ENCODE assay signal across 9 mouse cellular contexts in the genomic region with DNA sequence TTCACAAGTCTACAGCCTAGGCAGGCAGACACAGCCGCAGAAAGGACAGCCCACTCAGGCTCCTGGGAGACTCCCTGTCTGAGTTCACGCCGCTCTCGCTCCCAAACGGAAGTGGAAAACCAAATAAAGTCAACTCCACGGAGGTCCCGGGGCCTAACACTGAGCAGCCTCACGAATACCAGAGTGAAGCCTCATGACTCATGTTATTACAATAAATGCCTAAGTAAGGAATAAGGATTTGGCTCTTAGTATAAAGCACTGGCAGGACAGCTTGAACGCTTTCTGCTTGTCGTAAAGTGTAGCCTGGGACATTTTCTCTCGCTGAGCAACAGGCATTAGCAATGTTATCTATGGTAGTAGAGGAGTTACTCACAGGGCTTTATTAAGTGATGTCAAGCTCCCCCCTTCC.
DNase-seq lines count a peak whose midpoint lies in the region; ATAC-seq lines count a peak whose summit lies in the region.
"Had no signal": no experiment of that assay in that cellular context is flagged by ENCODE, and none has a peak within 500 bp of the region (broad histone marks: within the 10 kb centered on the region; RNA-seq: fewer than 3 reads in every experiment).

No protein-coding gene starts in this region.

- no peak overlapping the region for H3K4me2 ChIP-seq in embryonic facial prominence, embryonic 11.5 days (ENCODE audit: low read depth, low read length)
- peak overlapping the region; percentile 24 for H3K4me2 ChIP-seq in intestine, embryonic 14.5 days (ENCODE audit: low read length)
- no peak overlapping the region for H3K4me2 ChIP-seq in liver, embryonic 13.5 days
- no peak overlapping the region for H3K4me2 ChIP-seq in midbrain, embryonic 16.5 days (ENCODE audit: low read length)
- H3K4me2 ChIP-seq in midbrain, embryonic 14.5 days (ENCODE audit: low read length), result no peak overlapping the region

- H3K9me3 ChIP-seq in embryonic facial prominence, embryonic 11.5 days (replicated peaks; ENCODE audit: control insufficient read depth, low read length), result no peaks in the 10 kb centered on the region
- H3K9me3 ChIP-seq in intestine, embryonic 14.5 days (ENCODE audit: control insufficient read depth, low read length), result no peaks in the 10 kb centered on the region
- H3K9me3 ChIP-seq in liver, embryonic 13.5 days (replicated peaks), result no peaks in the 10 kb centered on the region
- no peaks in the 10 kb centered on the region for H3K9me3 ChIP-seq in midbrain, embryonic 16.5 days (replicated peaks; ENCODE audit: control insufficient read depth, low read length, poor library complexity, severe bottlenecking)
- no peaks in the 10 kb centered on the region for H3K9me3 ChIP-seq in midbrain, embryonic 14.5 days (ENCODE audit: control insufficient read depth, low read length)

- 0 out of 2 replicates have a peak overlapping the region, but pooled peaks have one; percentile 36 for H3K27ac ChIP-seq in embryonic facial prominence, embryonic 11.5 days (replicated peaks; ENCODE audit: low read depth, low read length)
- H3K27ac ChIP-seq in intestine, embryonic 14.5 days (ENCODE audit: low read depth), result peak overlapping the region; percentile 73
- peak overlapping the region; percentile 23; the same call in 1 of the 2 replicates for H3K27ac ChIP-seq in liver, embryonic 13.5 days
- H3K27ac ChIP-seq in midbrain, embryonic 16.5 days (ENCODE audit: low read length), result no peak overlapping the region
- H3K27ac ChIP-seq in midbrain, embryonic 14.5 days (replicated peaks; ENCODE audit: low read depth, low read length), result no peak overlapping the region

- H3K36me3 ChIP-seq in embryonic facial prominence, embryonic 11.5 days (replicated peaks; ENCODE audit: control insufficient read depth, insufficient read depth, low read depth, low read length), result no peaks in the 10 kb centered on the region
- H3K36me3 ChIP-seq in intestine, embryonic 14.5 days (ENCODE audit: control insufficient read depth, insufficient read depth, low read length), result no peaks in the 10 kb centered on the region
- no peaks in the 10 kb centered on the region for H3K36me3 ChIP-seq in liver, embryonic 13.5 days
- H3K36me3 ChIP-seq in midbrain, embryonic 16.5 days (ENCODE audit: control insufficient read depth, insufficient read depth, low read length), result no peaks in the 10 kb centered on the region
- H3K36me3 ChIP-seq in midbrain, embryonic 14.5 days (ENCODE audit: control insufficient read depth, insufficient read depth, low read length), result no peaks in the 10 kb centered on the region

- no peaks in the 10 kb centered on the region for H3K27me3 ChIP-seq in embryonic facial prominence, embryonic 11.5 days (ENCODE audit: control insufficient read depth, insufficient read depth, low read length)
- no peaks in the 10 kb centered on the region for H3K27me3 ChIP-seq in intestine, embryonic 14.5 days (replicated peaks; ENCODE audit: control insufficient read depth, insufficient read depth, low read length)
- H3K27me3 ChIP-seq in liver, embryonic 13.5 days, result peaks cover 12% of the 10 kb centered on the region
- H3K27me3 ChIP-seq in midbrain, embryonic 16.5 days (ENCODE audit: control insufficient read depth, insufficient read depth, low read depth, low read length), result peaks cover 12% of the 10 kb centered on the region
- H3K27me3 ChIP-seq in midbrain, embryonic 14.5 days (ENCODE audit: control insufficient read depth, insufficient read depth, low read length), result peaks cover 14% of the 10 kb centered on the region; the same call in 1 of the 2 replicates

- H3K9ac ChIP-seq in embryonic facial prominence, embryonic 11.5 days (replicated peaks; ENCODE audit: low read length), result no peak overlapping the region
- no peak overlapping the region for H3K9ac ChIP-seq in intestine, embryonic 14.5 days (ENCODE audit: low read length)
- H3K9ac ChIP-seq in liver, embryonic 13.5 days, result no peak overlapping the region
- no peak overlapping the region for H3K9ac ChIP-seq in midbrain, embryonic 16.5 days (ENCODE audit: low read depth, low read length)
- H3K9ac ChIP-seq in midbrain, embryonic 14.5 days (replicated peaks; ENCODE audit: low read length), result no peak overlapping the region

- no peak overlapping the region for H3K4me3 ChIP-seq in embryonic facial prominence, embryonic 11.5 days (ENCODE audit: low read depth, low read length)
- H3K4me3 ChIP-seq in intestine, embryonic 14.5 days (ENCODE audit: low read depth, low read length), result no peak overlapping the region
- no peak overlapping the region for H3K4me3 ChIP-seq in liver, embryonic 13.5 days (replicated peaks)
- H3K4me3 ChIP-seq in midbrain, embryonic 16.5 days (ENCODE audit: low read depth, low read length), result no peak overlapping the region
- no peak overlapping the region for H3K4me3 ChIP-seq in midbrain, embryonic 14.5 days (replicated peaks; ENCODE audit: low read depth, low read length)

- ATAC-seq in embryonic facial prominence, embryonic 11.5 days (replicated peaks; ENCODE audit: insufficient number of reproducible peaks, low FRiP score, low TSS enrichment, low read depth), result no peak
- ATAC-seq in intestine, embryonic 14.5 days (replicated peaks; ENCODE audit: low FRiP score, low TSS enrichment, low read depth), result peak; percentile 87
- peak; percentile 7; the same call in 1 of the 2 replicates for ATAC-seq in liver, embryonic 13.5 days (ENCODE audit: low read depth)
- no peak for ATAC-seq in midbrain, embryonic 16.5 days
- ATAC-seq in midbrain, embryonic 14.5 days (ENCODE audit: low FRiP score, low TSS enrichment), result no peak
- no peak for ATAC-seq in erythroblast, adult 5-6 weeks (replicated peaks; ENCODE audit: low FRiP score, poor library complexity, severe bottlenecking)

- WGBS in embryonic facial prominence, embryonic 11.5 days, result 45% methylated on average over 11 of the region's 11 CpGs
- 12% methylated on average over 11 of the region's 11 CpGs for WGBS in intestine, embryonic 14.5 days
- WGBS in liver, embryonic 13.5 days (ENCODE audit: insufficient replicate concordance), result 56% methylated on average over 11 of the region's 11 CpGs
- 79% methylated on average over 11 of the region's 11 CpGs for WGBS in midbrain, embryonic 16.5 days
- 78% methylated on average over 11 of the region's 11 CpGs for WGBS in midbrain, embryonic 14.5 days

- DNase-seq in MN1 (ENCODE audit: low spot score), result peak; percentile 55
- DNase-seq in embryonic facial prominence, embryonic 11.5 days (ENCODE audit: low spot score), result peak; percentile 59
- peak; percentile 92 for DNase-seq in intestine, embryonic 14.5 days (ENCODE audit: low spot score)
- DNase-seq in liver, embryonic 13.5 days, result no peak
- no peak for DNase-seq in T-cell, adult 2 months (ENCODE audit: low spot score)
- DNase-seq in midbrain, embryonic 14.5 days, result no peak
- DNase-seq: retina, postnatal 1 day had no signal

- peaks cover 3% of the 10 kb centered on the region; the same call in 1 of the 2 replicates for H3K4me1 ChIP-seq in embryonic facial prominence, embryonic 11.5 days (ENCODE audit: control insufficient read depth, insufficient read depth, low read length)
- peaks cover 37% of the 10 kb centered on the region for H3K4me1 ChIP-seq in intestine, embryonic 14.5 days (replicated peaks; ENCODE audit: control insufficient read depth, insufficient read depth, low read length)
- H3K4me1 ChIP-seq in liver, embryonic 13.5 days (replicated peaks), result no peaks in the 10 kb centered on the region
- peaks cover 7% of the 10 kb centered on the region for H3K4me1 ChIP-seq in midbrain, embryonic 16.5 days (ENCODE audit: control insufficient read depth, insufficient read depth, low read length)
- H3K4me1 ChIP-seq in midbrain, embryonic 14.5 days (ENCODE audit: control insufficient read depth, insufficient read depth, low read length), result peaks cover 6% of the 10 kb centered on the region

Comparison
In these comparisons a context has a peak if more than half of its experiments do, and no peak if none do; other contexts are left out.
1. DNase-seq: peak in MN1 (single experiment), embryonic facial prominence, embryonic 11.5 days (single experiment) and intestine, embryonic 14.5 days (single experiment); none in liver, embryonic 13.5 days (single experiment), T-cell, adult 2 months (single experiment) and midbrain, embryonic 14.5 days (single experiment).
2. ATAC-seq: peak in intestine, embryonic 14.5 days (single experiment) and liver, embryonic 13.5 days (single experiment); none in embryonic facial prominence, embryonic 11.5 days (single experiment), midbrain, embryonic 16.5 days (single experiment), midbrain, embryonic 14.5 days (single experiment) and erythroblast, adult 5-6 weeks (single experiment).
3. H3K27ac ChIP-seq: peak in embryonic facial prominence, embryonic 11.5 days (single experiment), intestine, embryonic 14.5 days (single experiment) and liver, embryonic 13.5 days (single experiment); none in midbrain, embryonic 16.5 days (single experiment) and midbrain, embryonic 14.5 days (single experiment).